Mouse (Mus musculus) olfactory bulb, adult 2 months (tissue): ENCODE measurements around the gene Ccdc57.

Experiments used
- CTCF ChIP-seq: fragments of 200-500 bp; IDR thresholded peaks from 2 replicates; pipeline ENCODE4 v1.5.1; 2012; ENCODE audit warnings: low read depth, mild to moderate bottlenecking, low read length, moderate library complexity; ENCODE audit not compliant: insufficient read depth
- POLR2A ChIP-seq: fragments of 200-500 bp; IDR thresholded peaks from 2 replicates; pipeline ENCODE4 v1.6.1; 2012; ENCODE audit warnings: mild to moderate bottlenecking, low read depth, low read length, moderate library complexity; ENCODE audit not compliant: insufficient read depth

GRCm38 (mm10) chr11:120846725-120847475 is 85.8 kb downstream of the Ccdc57 start:
- TF ChIP-seq POLR2A (no peak), CTCF (no peak)
